ENCODE assay signal across 8 mouse cellular contexts in the genomic region with DNA sequence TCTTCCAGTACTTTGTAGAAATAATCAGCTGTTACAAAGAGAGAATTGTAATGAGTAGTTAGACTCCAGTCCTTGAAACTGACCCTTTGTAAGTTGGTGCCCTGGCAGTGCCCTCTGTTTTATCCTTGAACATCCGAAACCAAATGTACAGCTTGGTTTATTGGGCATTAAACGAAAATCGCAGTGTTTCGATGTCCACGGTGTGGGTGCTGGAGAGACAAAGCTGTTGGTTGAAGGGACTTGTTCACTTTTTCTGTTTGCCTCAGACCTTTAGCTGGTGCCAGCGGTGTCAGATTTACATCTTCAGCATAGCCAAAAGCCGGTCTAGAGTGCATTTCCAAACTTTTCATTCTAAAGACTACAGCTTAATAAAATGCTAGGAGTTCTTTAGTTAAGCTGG. TPM values are rescaled to one million over a fixed set of nuclear protein-coding genes. Genes with fewer than 3 reads are reported as not detected.
A peak's percentile ranks its signal among the peaks of the same experiment; 100 is the strongest.
DNase-seq lines count a peak whose midpoint lies in the region; ATAC-seq and TF ChIP-seq lines count a peak whose summit lies in the region.

No protein-coding gene starts in this region.

- peak overlapping the region; percentile 56; the same call in 1 of the 2 replicates for H3K9ac ChIP-seq in lung, embryonic 16.5 days (ENCODE audit: low read length)
- peak overlapping the region; percentile 30; the same call in 1 of the 2 replicates for H3K9ac ChIP-seq in intestine, embryonic 14.5 days (ENCODE audit: low read length)
- H3K9ac ChIP-seq in neural tube, embryonic 12.5 days: peak overlapping the region; percentile 44

- no peak overlapping the region for H3K27ac ChIP-seq in lung, embryonic 16.5 days (ENCODE audit: low read length)
- H3K27ac ChIP-seq in intestine, embryonic 14.5 days (ENCODE audit: low read depth): no peak overlapping the region
- no peak overlapping the region for H3K27ac ChIP-seq in neural tube, embryonic 12.5 days
- no peak overlapping the region for H3K27ac ChIP-seq in thymus, adult 2 months (ENCODE audit: control insufficient read depth, insufficient read depth, low read length)

- H3K4me3 ChIP-seq in lung, embryonic 16.5 days (ENCODE audit: low read length): peak overlapping the region; percentile 32
- H3K4me3 ChIP-seq in intestine, embryonic 14.5 days (ENCODE audit: low read depth, low read length): peak overlapping the region; percentile 86
- peak overlapping the region; percentile 87 for H3K4me3 ChIP-seq in neural tube, embryonic 12.5 days
- no peak overlapping the region for H3K4me3 ChIP-seq in thymus, adult 2 months (ENCODE audit: control insufficient read depth, insufficient read depth, low read length)

- TF ChIP-seq CTCF in thymus, adult 2 months (IDR thresholded peaks at IDR 0.05; ENCODE audit: borderline replicate concordance, control insufficient read depth, extremely low read depth, insufficient read depth, low read length, poor library complexity): no peak

- H3K27me3 ChIP-seq in lung, embryonic 16.5 days (ENCODE audit: control insufficient read depth, insufficient read depth, low read depth, low read length): no peaks in the 10 kb centered on the region
- H3K27me3 ChIP-seq in intestine, embryonic 14.5 days (replicated peaks; ENCODE audit: control insufficient read depth, insufficient read depth, low read length): no peaks in the 10 kb centered on the region
- no peaks in the 10 kb centered on the region for H3K27me3 ChIP-seq in neural tube, embryonic 12.5 days (replicated peaks)
- H3K27me3 ChIP-seq in thymus, adult 2 months (ENCODE audit: control insufficient read depth, insufficient read depth, low read length): no peaks in the 10 kb centered on the region; the same call in 1 of the 2 replicates

- 7% methylated on average over 7 of the region's 7 CpGs for WGBS in lung, embryonic 16.5 days
- 15% methylated on average over 7 of the region's 7 CpGs for WGBS in intestine, embryonic 14.5 days
- WGBS in neural tube, embryonic 12.5 days: 9% methylated on average over 7 of the region's 7 CpGs
- WGBS in thymus, adult 2 months: 79% methylated on average over 7 of the region's 7 CpGs

- no peak for ATAC-seq in CD4-positive, CD25-positive, alpha-beta regulatory T cell, adult 4 months
- no peak for ATAC-seq in lung, embryonic 16.5 days (ENCODE audit: low read depth)
- no peak for ATAC-seq in intestine, embryonic 14.5 days (replicated peaks; ENCODE audit: low FRiP score, low TSS enrichment, low read depth)
- ATAC-seq in neural tube, embryonic 12.5 days (ENCODE audit: low FRiP score, low read depth): no peak

- no peaks in the 10 kb centered on the region for H3K9me3 ChIP-seq in lung, embryonic 16.5 days (ENCODE audit: control insufficient read depth, low read length)
- H3K9me3 ChIP-seq in intestine, embryonic 14.5 days (ENCODE audit: control insufficient read depth, low read length): no peaks in the 10 kb centered on the region
- H3K9me3 ChIP-seq in neural tube, embryonic 12.5 days: no peaks in the 10 kb centered on the region

- no peak for TF ChIP-seq POLR2A in thymus, adult 2 months (IDR thresholded peaks at IDR 0.05; ENCODE audit: control insufficient read depth, extremely low read depth, insufficient read depth, low read length, poor library complexity)

- no peaks in the 10 kb centered on the region for H3K36me3 ChIP-seq in lung, embryonic 16.5 days (ENCODE audit: control insufficient read depth, insufficient read depth, low read length)
- no peaks in the 10 kb centered on the region; the same call in 1 of the 2 replicates for H3K36me3 ChIP-seq in intestine, embryonic 14.5 days (ENCODE audit: control insufficient read depth, insufficient read depth, low read length)
- H3K36me3 ChIP-seq in neural tube, embryonic 12.5 days: no peaks in the 10 kb centered on the region
- H3K36me3 ChIP-seq in thymus, adult 2 months (ENCODE audit: control insufficient read depth, insufficient read depth, low read length): no peaks in the 10 kb centered on the region

- H3K4me1 ChIP-seq in lung, embryonic 16.5 days (replicated peaks; ENCODE audit: control insufficient read depth, insufficient read depth, low read length): peaks cover 2% of the 10 kb centered on the region
- peaks cover 20% of the 10 kb centered on the region for H3K4me1 ChIP-seq in intestine, embryonic 14.5 days (replicated peaks; ENCODE audit: control insufficient read depth, insufficient read depth, low read length)
- peaks cover 18% of the 10 kb centered on the region for H3K4me1 ChIP-seq in neural tube, embryonic 12.5 days
- H3K4me1 ChIP-seq in thymus, adult 2 months (replicated peaks; ENCODE audit: control insufficient read depth, insufficient read depth, low read length): peaks cover 2% of the 10 kb centered on the region; the same call in 1 of the 2 replicates

- peak; percentile 11 for DNase-seq in CD4-positive, CD25-positive, alpha-beta regulatory T cell, adult 2 months (ENCODE audit: low read depth, low spot score)
- no peak for DNase-seq in lung, postnatal 36 days
- DNase-seq in intestine, embryonic 14.5 days (ENCODE audit: low spot score): peak; percentile 57
- DNase-seq in thymus, adult 2 months: no peak
- no peak for DNase-seq in urinary bladder, adult 2 months (ENCODE audit: low spot score)

- H3K4me2 ChIP-seq in lung, embryonic 16.5 days (ENCODE audit: low read depth, low read length): peak overlapping the region; percentile 90
- H3K4me2 ChIP-seq in intestine, embryonic 14.5 days (ENCODE audit: low read length): peak overlapping the region; percentile 66
- peak overlapping the region; percentile 74 for H3K4me2 ChIP-seq in neural tube, embryonic 12.5 days (replicated peaks)

RNA-seq across cellular contexts. Expression of a gene that starts 6.2 kb away (rescaled TPM):
- 1 to 10 TPM; 3.0 to 5.6 TPM for polyA plus RNA-seq in CD4-positive, CD25-positive, alpha-beta regulatory T cell, adult 4 months (2017; shearing (Covaris generic))
- 2.9 TPM in 2 replicates for polyA plus RNA-seq in lung, embryonic 16.5 days (2015; fragmentation: Nextera tagmentation; extraction: Ambion mirVana)
- polyA plus RNA-seq in intestine, embryonic 14.5 days (2014; fragmentation: Nextera tagmentation; extraction: Ambion mirVana): 7.2 and 7.3 TPM in 2 replicates
- 18.2 and 18.9 TPM in 2 replicates for polyA plus RNA-seq in neural tube, embryonic 12.5 days (2016; fragmentation: Nextera tagmentation; extraction: Ambion mirVana)
- 2.5 and 3.5 TPM in 2 replicates for polyA plus RNA-seq in thymus, adult 2 months (2012; rRNA removed)
- polyA plus RNA-seq in urinary bladder, adult 2 months (2012; rRNA removed): 8.3 and 8.8 TPM in 2 replicates

Comparison
In these comparisons a context has a peak if more than half of its experiments do, and no peak if none do; other contexts are left out.
1. DNase-seq: peak in CD4-positive, CD25-positive, alpha-beta regulatory T cell, adult 2 months (single experiment) and intestine, embryonic 14.5 days (single experiment); none in lung, postnatal 36 days (single experiment), thymus, adult 2 months (single experiment) and urinary bladder, adult 2 months (single experiment).
2. Peak in every context shown above with its lines, with median percentiles within 50 percentile points of each other: H3K4me2 ChIP-seq and H3K9ac ChIP-seq.